In genomic region chr2:143955004-143955403, GRCm38 (mm10) we compare ENCODE assay signal across 17 mouse cellular contexts.
"Had no signal": no experiment of that assay in that cellular context is flagged by ENCODE, and none has a peak within 500 bp of the region (broad histone marks: within the 10 kb centered on the region; RNA-seq: fewer than 3 reads in every experiment).

No protein-coding gene starts in this region.

- H3K27me3 ChIP-seq: intestine, embryonic 15.5 days; limb, embryonic 12.5 days; liver, embryonic 13.5 days; lung, embryonic 15.5 days; megakaryocyte, embryonic 14.5 days; midbrain, embryonic 15.5 days; neural tube, embryonic 12.5 days had no signal

- H3K4me3 ChIP-seq: intestine, embryonic 15.5 days; layer of hippocampus, adult 2 months; limb, embryonic 12.5 days; liver, embryonic 13.5 days; lung, embryonic 15.5 days; megakaryocyte, embryonic 14.5 days; midbrain, embryonic 15.5 days; neural tube, embryonic 12.5 days had no signal

- H3K9ac ChIP-seq: intestine, embryonic 15.5 days; limb, embryonic 12.5 days; liver, embryonic 13.5 days; liver, postnatal 0 days; lung, embryonic 15.5 days; midbrain, embryonic 15.5 days; neural tube, embryonic 12.5 days had no signal

- H3K27ac ChIP-seq: intestine, embryonic 15.5 days; kidney, postnatal 0 days; layer of hippocampus, adult 2 months; limb, embryonic 12.5 days; liver, embryonic 13.5 days; lung, embryonic 15.5 days; macrophage; midbrain, embryonic 15.5 days; neural tube, embryonic 12.5 days; stomach, postnatal 0 days had no signal

- H3K4me2 ChIP-seq: intestine, embryonic 15.5 days; limb, embryonic 12.5 days; liver, embryonic 13.5 days; lung, embryonic 15.5 days; midbrain, embryonic 11.5 days; midbrain, embryonic 15.5 days; neural tube, embryonic 12.5 days had no signal

- H3K4me1 ChIP-seq: intestine, embryonic 15.5 days; limb, embryonic 12.5 days; liver, embryonic 13.5 days; lung, embryonic 15.5 days; midbrain, embryonic 15.5 days; neural tube, embryonic 12.5 days had no signal

- H3K9me3 ChIP-seq: intestine, embryonic 15.5 days; liver, embryonic 13.5 days; lung, embryonic 15.5 days; megakaryocyte, embryonic 14.5 days; midbrain, embryonic 15.5 days had no signal

- ATAC-seq: intestine, embryonic 15.5 days; liver, postnatal 0 days; midbrain, embryonic 15.5 days had no signal

- DNase-seq: liver; liver, embryonic 13.5 days; liver, postnatal 0 days; lung, postnatal 14 days; thymus, adult 2 months; thymus, postnatal 25 days had no signal
